Mouse (Mus musculus) liver, embryonic 15.5 days (tissue): ENCODE results near the gene Zscan29. TPM values are rescaled to one million over a fixed set of nuclear protein-coding genes. Genes with fewer than 3 reads are reported as not detected.
"Not testable (repeated sequence)": the region's sequence is repeated elsewhere in the genome, so short reads cannot be mapped to it uniquely, and the experiment has no call there.

Source experiments
- ATAC-seq: fragments of 200-750 bp; cut with Nextera tagmentation; 2 replicates; pipeline ENCODE4 v1.8.0; 2017; ENCODE audit warnings: moderate number of reproducible peaks, mild to moderate bottlenecking, moderate library complexity; ENCODE audit not compliant: insufficient read depth
- H3K27ac ChIP-seq: fragments of 300-500 bp; sonication (generic); replicated peaks from 2 replicates; pipeline ENCODE4 v1.5.1; 2015; ENCODE audit warnings: mild to moderate bottlenecking, inconsistent platforms
- H3K27me3 ChIP-seq: fragments of 300-500 bp; sonication (generic); 2 replicates; pipeline ENCODE4 v1.6.1; 2015; ENCODE audit warnings: mild to moderate bottlenecking, inconsistent platforms
- H3K36me3 ChIP-seq: fragments of 300-500 bp; sonication (generic); replicated peaks from 2 replicates; pipeline ENCODE4 v1.6.1; 2015; ENCODE audit warnings: moderate library complexity, mild to moderate bottlenecking, inconsistent platforms
- H3K4me1 ChIP-seq: fragments of 300-500 bp; sonication (generic); replicated peaks from 2 replicates; pipeline ENCODE4 v1.6.1; 2015; ENCODE audit warnings: inconsistent platforms
- H3K4me2 ChIP-seq: fragments of 300-500 bp; sonication (generic); 2 replicates; pipeline ENCODE4 v1.6.1; 2015; ENCODE audit warnings: moderate library complexity, mild to moderate bottlenecking, inconsistent platforms
- H3K4me3 ChIP-seq: fragments of 300-500 bp; sonication (generic); replicated peaks from 2 replicates; pipeline ENCODE4 v1.5.1; 2015; ENCODE audit warnings: mild to moderate bottlenecking, inconsistent platforms
- H3K9ac ChIP-seq: fragments of 300-500 bp; sonication (generic); 2 replicates; pipeline ENCODE4 v1.6.1; 2015; ENCODE audit warnings: moderate library complexity, mild to moderate bottlenecking, inconsistent platforms
- H3K9me3 ChIP-seq: fragments of 300-500 bp; sonication (generic); replicated peaks from 2 replicates; pipeline ENCODE4 v1.6.1; 2016; ENCODE audit warnings: inconsistent platforms
- WGBS: fragments of 180-500 bp; shearing (Covaris S2); methylation state at CpG from one replicate; pipeline ENCODE4 v1.1.7; 2015; ENCODE audit warnings: mixed read lengths; ENCODE audit not compliant: insufficient replicate concordance; 5-methylcytosine and 5-hydroxymethylcytosine counted together
- polyA plus RNA-seq: library from polyadenylated mRNA; unstranded; fragments of >200 nt; fragmentation: Nextera tagmentation; extraction: Ambion mirVana; gene quantifications from 2 replicates; pipeline ENCODE4 v1.2.1, GENCODE M21; 2015

Gene Zscan29
- polyA plus RNA-seq, 1 experiment from 2014 or later = 3.8 TPM

DNA sequence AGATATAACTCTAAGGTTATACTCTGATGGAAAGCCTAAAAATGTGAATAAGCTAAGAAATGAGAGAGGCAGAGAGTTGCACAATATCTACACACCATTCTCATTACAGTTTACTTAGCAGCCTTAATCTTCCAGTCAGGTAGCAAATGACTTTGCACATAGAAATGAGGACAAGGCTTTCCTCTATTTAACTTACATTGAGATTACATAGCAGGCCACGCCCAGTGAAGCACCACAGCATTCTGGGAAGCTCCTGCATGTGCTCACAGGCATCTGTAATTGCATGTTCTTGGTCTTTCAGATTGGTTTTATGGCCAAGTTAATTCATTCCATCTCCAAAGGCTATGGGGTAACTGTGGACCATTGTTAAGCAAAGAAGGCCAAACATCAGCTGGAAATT lies 38.1 kb downstream of the Zscan29 start:
- WGBS = 53% methylated on average over 1 of the region's 1 CpGs
- Histone ChIP-seq H3K36me3 (0 out of 2 replicates have a peak, but pooled peaks cover 4% of the 10 kb centered on the region), H3K27ac (no peak overlapping the region), H3K4me1 (peaks cover 4% of the 10 kb centered on the region; the same call in 1 of the 2 replicates), H3K27me3 (no peaks in the 10 kb centered on the region), H3K4me2 (no peak overlapping the region), H3K9ac (no peak overlapping the region), H3K4me3 (no peak overlapping the region), H3K9me3 (no peaks in the 10 kb centered on the region)
- no peak for ATAC-seq

DNA sequence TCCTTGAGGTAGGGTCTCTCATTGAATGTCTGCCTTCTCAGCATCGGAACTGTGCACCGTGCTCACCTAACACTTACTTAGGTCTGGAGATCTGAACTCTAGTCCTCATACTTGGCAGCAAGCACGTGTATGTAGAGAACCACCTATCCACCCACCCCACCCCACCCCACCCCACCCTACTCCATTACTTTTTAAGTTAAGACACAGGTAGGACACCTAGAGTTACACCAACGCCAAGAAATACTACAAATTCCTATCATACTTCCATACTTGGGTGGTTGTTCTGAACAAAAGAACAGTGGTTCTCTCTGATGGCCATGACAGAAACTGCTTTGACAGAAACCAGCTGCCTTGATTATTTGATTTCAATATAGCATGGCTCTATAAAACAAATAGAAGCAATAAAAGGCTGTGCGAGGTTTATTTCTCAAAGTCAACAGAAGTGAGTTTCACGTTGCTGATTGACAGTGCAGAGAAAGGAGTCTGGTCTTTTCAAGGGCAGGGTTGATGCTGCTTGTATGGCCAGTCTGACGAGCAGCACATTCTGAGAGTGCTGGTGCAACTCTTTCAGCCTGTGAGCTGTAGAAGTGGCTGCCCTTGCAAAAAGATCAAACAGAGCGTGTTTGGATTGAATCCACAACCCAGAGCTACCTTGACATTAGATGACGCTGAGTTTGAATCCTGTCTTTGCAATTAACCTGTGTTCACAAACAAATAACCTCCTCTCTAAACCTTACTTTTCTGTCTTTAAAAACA lies 41.9 kb downstream of the Zscan29 start:
- Histone ChIP-seq H3K27me3 (no peaks in the 10 kb centered on the region), H3K4me2 (no peak overlapping the region), H3K36me3 (no peaks in the 10 kb centered on the region), H3K4me1 (no peaks in the 10 kb centered on the region), H3K9me3 (no peaks in the 10 kb centered on the region), H3K9ac (no peak overlapping the region), H3K4me3 (no peak overlapping the region), H3K27ac (no peak overlapping the region)
- no peak for ATAC-seq
- WGBS = 55% methylated on average over 9 of the region's 9 CpGs

GRCm38 (mm10) chr2:121127536-121127935 lies 43.4 kb downstream of the Zscan29 start:
- 61% methylated on average over 1 of the region's 1 CpGs for WGBS

DNA sequence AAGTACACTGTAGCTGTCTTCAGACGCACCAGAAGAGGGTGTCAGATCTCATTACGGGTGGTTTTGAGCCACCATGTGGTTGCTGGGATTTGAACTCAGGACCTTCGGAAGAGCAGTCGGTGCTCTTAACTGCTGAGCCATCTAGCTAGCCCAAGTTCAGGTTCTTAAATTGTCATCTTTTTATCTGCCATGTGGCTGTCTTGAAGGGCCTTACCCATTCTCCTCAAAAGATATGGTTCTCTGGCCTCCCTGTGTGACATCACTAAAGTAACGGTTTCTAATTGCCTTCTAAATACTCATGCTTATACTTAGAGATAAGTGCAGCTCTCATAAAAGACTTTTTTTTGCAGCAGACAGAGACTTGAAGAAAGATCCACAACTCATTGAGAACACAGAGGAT lies 44.6 kb downstream of the Zscan29 start:
- not testable (repeated sequence) for H3K9me3 ChIP-seq, H3K36me3 ChIP-seq, H3K9ac ChIP-seq, H3K4me1 ChIP-seq, H3K27ac ChIP-seq, ATAC-seq, H3K27me3 ChIP-seq, H3K4me3 ChIP-seq, H3K4me2 ChIP-seq
- 71% methylated on average over 5 of the region's 5 CpGs for WGBS

More at GRCm38 (mm10) chr2:121127536-121127935, 43.4 kb downstream of the Zscan29 start:
- Histone ChIP-seq H3K36me3 (no peaks in the 10 kb centered on the region), H3K4me1 (no peaks in the 10 kb centered on the region), H3K9me3 (no peaks in the 10 kb centered on the region), H3K27me3 (no peaks in the 10 kb centered on the region), H3K4me2 (no peak overlapping the region), H3K4me3 (no peak overlapping the region), H3K9ac (no peak overlapping the region), H3K27ac (no peak overlapping the region)
- no peak for ATAC-seq

- Histone ChIP-seq H3K4me2 (no peak overlapping the region), H3K27ac (no peak overlapping the region), H3K4me1 (no peaks in the 10 kb centered on the region), H3K36me3 (no peaks in the 10 kb centered on the region), H3K4me3 (no peak overlapping the region), H3K9me3 (no peaks in the 10 kb centered on the region), H3K9ac (no peak overlapping the region), H3K27me3 (peaks cover 19% of the 10 kb centered on the region)
- WGBS = 61% methylated on average over 3 of the region's 3 CpGs
- no peak for ATAC-seq
These were observed 51.7 kb downstream of the Zscan29 start for GRCm38 (mm10) chr2:121119260-121119659.

DNA sequence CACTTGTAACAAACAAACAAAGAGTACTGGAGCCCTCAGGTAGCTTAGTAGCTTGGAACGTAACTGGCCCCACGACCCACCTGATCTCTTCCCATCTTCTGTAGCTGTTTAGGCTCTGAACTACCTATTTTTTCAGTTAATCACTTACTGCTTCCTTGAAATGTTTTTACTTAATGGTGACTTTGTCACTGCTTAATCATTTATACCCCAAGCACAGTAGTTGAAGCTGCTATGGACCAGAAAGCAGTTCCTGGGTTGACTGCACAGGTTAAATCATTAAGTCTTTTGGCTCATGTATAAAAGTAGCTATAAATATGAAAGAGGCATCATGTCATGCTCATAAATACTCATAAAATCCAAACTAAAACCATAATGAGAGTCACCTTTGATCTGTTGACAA lies 55.5 kb downstream of the Zscan29 start:
- no peak overlapping the region for H3K4me3 ChIP-seq
- H3K9me3 ChIP-seq = no peaks in the 10 kb centered on the region
- no peak overlapping the region for H3K4me2 ChIP-seq
- H3K4me1 ChIP-seq = no peaks in the 10 kb centered on the region
- no peak overlapping the region for H3K9ac ChIP-seq
- 67% methylated on average over 2 of the region's 2 CpGs for WGBS
- ATAC-seq = no peak
- peaks cover 22% of the 10 kb centered on the region for H3K27me3 ChIP-seq
- no peak overlapping the region for H3K27ac ChIP-seq
- H3K36me3 ChIP-seq = no peaks in the 10 kb centered on the region

DNA sequence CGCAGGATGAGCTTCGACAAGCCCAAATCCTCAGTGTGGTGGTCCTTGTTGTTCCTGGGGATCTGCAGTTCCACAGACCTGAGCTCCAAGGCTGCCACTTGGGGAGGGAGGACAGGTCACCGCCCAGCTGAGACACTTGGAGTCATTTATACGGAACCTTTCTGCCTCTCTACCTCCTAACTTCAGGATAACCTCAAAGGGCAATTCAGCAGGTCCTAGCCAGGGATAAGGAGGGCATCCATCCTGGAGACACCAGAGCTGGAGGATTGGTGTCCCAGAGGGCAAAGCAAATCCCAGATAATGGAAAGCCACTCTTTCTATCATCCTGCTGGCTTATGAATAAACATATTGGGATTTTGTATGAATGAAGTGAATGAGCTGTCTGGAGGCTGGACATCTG lies 61.2 kb downstream of the Zscan29 start, which contains the start of gene Tgm7:
Gene Tgm7 (minus strand): TSS at position 101 of the 400 bp plus-strand sequence.
- Histone ChIP-seq H3K9me3 (no peaks in the 10 kb centered on the region), H3K4me2 (no peak within 1 kb of the TSS), H3K36me3 (no peaks in the 10 kb centered on the region), H3K27me3 (peaks cover 4% of the 10 kb centered on the region), H3K9ac (no peak within 1 kb of the TSS), H3K4me1 (no peaks in the 10 kb centered on the region), H3K4me3 (no peak within 1 kb of the TSS), H3K27ac (no peak within 1 kb of the TSS)
- ATAC-seq = no peak
- 65% methylated on average over 4 of the region's 4 CpGs for WGBS

Other genes starting within 250 kb of the Zscan29 start
- gene Ubr1, start 200.4 kb downstream of the Zscan29 start, polyA plus RNA-seq = 10.8 and 11.9 TPM in 2 replicates
- 2.2 and 2.6 TPM in 2 replicates for gene Tmem62, start 194.1 kb downstream of the Zscan29 start, polyA plus RNA-seq
- gene Ccndbp1, start 162.7 kb downstream of the Zscan29 start, polyA plus RNA-seq = 51.1 and 52.6 TPM in 2 replicates
- gene Epb42, start 134.1 kb downstream of the Zscan29 start, polyA plus RNA-seq = 161 and 174 TPM in 2 replicates
- not detected in 2 replicates for gene Tgm5, start 85.3 kb downstream of the Zscan29 start, polyA plus RNA-seq
- gene Tgm7, start 61.3 kb downstream of the Zscan29 start, polyA plus RNA-seq = not detected in 2 replicates
- gene Adal, start 30.7 kb downstream of the Zscan29 start, polyA plus RNA-seq = 8.1 and 8.9 TPM in 2 replicates
- gene Lcmt2, start 30.5 kb downstream of the Zscan29 start, polyA plus RNA-seq = 8.8 and 10.5 TPM in 2 replicates
- 17.8 and 21.8 TPM in 2 replicates for gene Tubgcp4, start 471 bp downstream of the Zscan29 start, polyA plus RNA-seq
- gene Trp53bp1, start 100.3 kb upstream of the Zscan29 start, polyA plus RNA-seq = 20.5 and 20.9 TPM in 2 replicates
- 0.09 and 0.13 TPM in 2 replicates for gene Map1a, start 118.5 kb upstream of the Zscan29 start, polyA plus RNA-seq
- 5.9 and 6.2 TPM in 2 replicates for gene Ppip5k1, start 184.3 kb upstream of the Zscan29 start, polyA plus RNA-seq
- gene Ckmt1, start 186.6 kb upstream of the Zscan29 start, polyA plus RNA-seq = 0.46 and 0.68 TPM in 2 replicates
- gene Strc, start 216.0 kb upstream of the Zscan29 start, polyA plus RNA-seq = not detected in 2 replicates
- gene Pdia3, start 242.7 kb upstream of the Zscan29 start, polyA plus RNA-seq = 271 and 287 TPM in 2 replicates
- gene Catsper2, start 242.7 kb upstream of the Zscan29 start, polyA plus RNA-seq = 0.61 and 0.97 TPM in 2 replicates